In genomic region chr4:107018521-107018920, GRCm38 (mm10) we compare ENCODE assay signal across 9 mouse cellular contexts. TPM values are rescaled to one million over a fixed set of nuclear protein-coding genes. Genes with fewer than 3 reads are reported as not detected.
DNase-seq lines count a peak whose midpoint lies in the region; ATAC-seq and TF ChIP-seq lines count a peak whose summit lies in the region.
"Had no signal": no experiment of that assay in that cellular context is flagged by ENCODE, and none has a peak within 500 bp of the region (broad histone marks: within the 10 kb centered on the region; RNA-seq: fewer than 3 reads in every experiment).

No protein-coding gene starts in this region.

- H3K79me2 ChIP-seq in liver, adult 2 months (ENCODE audit: control insufficient read depth, insufficient read depth, low read length): peaks cover 47% of the 10 kb centered on the region; the same call in 1 of the 2 replicates

- 77% methylated on average over 3 of the region's 3 CpGs for WGBS in liver, adult 2 months
- 92% methylated on average over 3 of the region's 3 CpGs for WGBS in liver, embryonic 12.5 days (ENCODE audit: insufficient replicate concordance)
- 59% methylated on average over 3 of the region's 3 CpGs for WGBS in intestine, embryonic 16.5 days
- 57% methylated on average over 3 of the region's 3 CpGs for WGBS in kidney, embryonic 16.5 days

- DNase-seq in adrenal gland, postnatal 10 days: peak; percentile 36
- DNase-seq in adrenal gland, postnatal 25 days: no peak
- DNase-seq in liver, adult 2 months (ENCODE audit: extremely low read depth, low read depth, low spot score): no peak
- DNase-seq in skeletal muscle tissue, adult 2 months (ENCODE audit: low read depth, low spot score): peak; percentile 59

- H3K36me3 ChIP-seq in liver, adult 2 months (ENCODE audit: control insufficient read depth, insufficient read depth, low read length): no peaks in the 10 kb centered on the region
- H3K36me3 ChIP-seq in liver, embryonic 12.5 days: peaks cover 44% of the 10 kb centered on the region
- H3K36me3 ChIP-seq in intestine, embryonic 16.5 days (ENCODE audit: control insufficient read depth, insufficient read depth, low read length): no peaks in the 10 kb centered on the region
- H3K36me3 ChIP-seq in kidney, embryonic 16.5 days (ENCODE audit: insufficient read depth, low read length): no peaks in the 10 kb centered on the region

- peak overlapping the region; percentile 62 for H3K27ac ChIP-seq in liver, adult 2 months (replicated peaks; ENCODE audit: insufficient read depth, low read depth, low read length)
- no peak overlapping the region for H3K27ac ChIP-seq in liver, embryonic 12.5 days
- peak overlapping the region; percentile 14 for H3K27ac ChIP-seq in intestine, embryonic 16.5 days (ENCODE audit: low read length)
- no peak overlapping the region for H3K27ac ChIP-seq in kidney, embryonic 16.5 days (ENCODE audit: low read length)
- H3K27ac ChIP-seq: embryonic facial prominence, embryonic 12.5 days had no signal

- no peaks in the 10 kb centered on the region for H3K9me3 ChIP-seq in liver, embryonic 12.5 days (replicated peaks)
- no peaks in the 10 kb centered on the region for H3K9me3 ChIP-seq in intestine, embryonic 16.5 days (ENCODE audit: control insufficient read depth, low read length)
- no peaks in the 10 kb centered on the region for H3K9me3 ChIP-seq in kidney, embryonic 16.5 days (ENCODE audit: low read length)
- H3K9me3 ChIP-seq: embryonic facial prominence, embryonic 12.5 days had no signal

- H3K4me2 ChIP-seq in liver, embryonic 12.5 days: no peak overlapping the region
- H3K4me2 ChIP-seq in intestine, embryonic 16.5 days (ENCODE audit: low read depth, low read length): no peak overlapping the region
- no peak overlapping the region for H3K4me2 ChIP-seq in kidney, embryonic 16.5 days (replicated peaks; ENCODE audit: low read depth, low read length)
- H3K4me2 ChIP-seq: embryonic facial prominence, embryonic 12.5 days had no signal

- H3K4me3 ChIP-seq in liver, adult 2 months (ENCODE audit: insufficient read depth, low read depth, low read length): no peak overlapping the region
- no peak overlapping the region for H3K4me3 ChIP-seq in liver, embryonic 12.5 days
- H3K4me3 ChIP-seq in intestine, embryonic 16.5 days (ENCODE audit: low read length): no peak overlapping the region
- no peak overlapping the region for H3K4me3 ChIP-seq in kidney, embryonic 16.5 days (ENCODE audit: low read length)
- H3K4me3 ChIP-seq: embryonic facial prominence, embryonic 12.5 days had no signal

- no peak overlapping the region; the same call in 1 of the 2 replicates for H3K9ac ChIP-seq in liver, adult 2 months (ENCODE audit: low read depth, low read length)
- H3K9ac ChIP-seq in liver, embryonic 12.5 days: no peak overlapping the region
- H3K9ac ChIP-seq in intestine, embryonic 16.5 days (ENCODE audit: low read depth, low read length): peak overlapping the region; percentile 36; the same call in 1 of the 2 replicates
- H3K9ac ChIP-seq in kidney, embryonic 16.5 days (replicated peaks; ENCODE audit: low read length): no peak overlapping the region
- H3K9ac ChIP-seq: embryonic facial prominence, embryonic 12.5 days had no signal

- no peak for TF ChIP-seq POLR2A in liver, adult 2 months (IDR thresholded peaks at IDR 0.05; ENCODE audit: extremely low read depth, insufficient read depth, low read length)

- H3K27me3 ChIP-seq in liver, adult 2 months (ENCODE audit: control insufficient read depth, insufficient read depth, low read length): no peaks in the 10 kb centered on the region
- no peaks in the 10 kb centered on the region for H3K27me3 ChIP-seq in liver, embryonic 12.5 days (replicated peaks)
- no peaks in the 10 kb centered on the region for H3K27me3 ChIP-seq in intestine, embryonic 16.5 days (replicated peaks; ENCODE audit: control insufficient read depth, insufficient read depth, low read length)
- no peaks in the 10 kb centered on the region for H3K27me3 ChIP-seq in kidney, embryonic 16.5 days (ENCODE audit: insufficient read depth, low read length)
- H3K27me3 ChIP-seq: embryonic facial prominence, embryonic 12.5 days had no signal

- H3K4me1 ChIP-seq in liver, adult 2 months (ENCODE audit: control insufficient read depth, insufficient read depth, low read length): peaks cover 68% of the 10 kb centered on the region
- peaks cover 54% of the 10 kb centered on the region for H3K4me1 ChIP-seq in liver, embryonic 12.5 days
- H3K4me1 ChIP-seq in intestine, embryonic 16.5 days (ENCODE audit: control insufficient read depth, insufficient read depth, low read length): peaks cover 58% of the 10 kb centered on the region
- H3K4me1 ChIP-seq in kidney, embryonic 16.5 days (ENCODE audit: insufficient read depth, low read length): peaks cover 37% of the 10 kb centered on the region

- no peak for ATAC-seq in liver, embryonic 12.5 days
- no peak for ATAC-seq in intestine, embryonic 16.5 days
- ATAC-seq in frontal cortex, adult (ENCODE audit: low TSS enrichment): no peak
- no peak for ATAC-seq in kidney, embryonic 16.5 days (ENCODE audit: low FRiP score, low TSS enrichment)

- no peak for TF ChIP-seq CTCF in liver, adult 2 months (IDR thresholded peaks at IDR 0.05; ENCODE audit: low read depth, low read length)

RNA-seq across cellular contexts. Expression of gene Mrpl37, which starts 48.1 kb away (rescaled TPM):
- total RNA-seq in adrenal gland, postnatal 10 days (2021): 100 to 1,000 TPM in 1 of 2 experiments, 10 to 100 TPM in 1; 99.3 to 119 TPM
- 92.2 and 107 TPM in 2 replicates for total RNA-seq in adrenal gland, postnatal 25 days (2021)
- 16.7 and 20.3 TPM in 2 replicates for total RNA-seq in liver, adult 2 months (2014; rRNA removed)
- polyA plus RNA-seq in liver, adult 2 months (2012; rRNA removed): 51.8 and 51.9 TPM in 2 replicates
- 77.0 and 79.9 TPM in 2 replicates for polyA plus RNA-seq in liver, embryonic 12.5 days (2016; fragmentation: Nextera tagmentation; extraction: Ambion mirVana)
- 112 and 117 TPM in 2 replicates for polyA plus RNA-seq in intestine, embryonic 16.5 days (2015; fragmentation: Nextera tagmentation; extraction: Ambion mirVana)
- polyA plus RNA-seq in kidney, embryonic 16.5 days (2015; fragmentation: Nextera tagmentation; extraction: Ambion mirVana): 120 and 121 TPM in 2 replicates

RNA-seq across cellular contexts. Expression of gene Cyb5rl, which starts 48.3 kb away (rescaled TPM):
- 10 to 100 TPM; 14.8 to 20.1 TPM for total RNA-seq in adrenal gland, postnatal 10 days (2021)
- 18.7 and 29.8 TPM in 2 replicates for total RNA-seq in adrenal gland, postnatal 25 days (2021)
- total RNA-seq in liver, adult 2 months (2014; rRNA removed): 9.3 and 9.8 TPM in 2 replicates
- polyA plus RNA-seq in liver, adult 2 months (2012; rRNA removed): 10.7 and 11.0 TPM in 2 replicates
- 3.9 and 4.1 TPM in 2 replicates for polyA plus RNA-seq in liver, embryonic 12.5 days (2016; fragmentation: Nextera tagmentation; extraction: Ambion mirVana)
- polyA plus RNA-seq in intestine, embryonic 16.5 days (2015; fragmentation: Nextera tagmentation; extraction: Ambion mirVana): 7.2 and 7.7 TPM in 2 replicates
- polyA plus RNA-seq in kidney, embryonic 16.5 days (2015; fragmentation: Nextera tagmentation; extraction: Ambion mirVana): 13.4 and 14.4 TPM in 2 replicates

Comparison
In these comparisons a context has a peak if more than half of its experiments do, and no peak if none do; other contexts are left out.
1. DNase-seq: peak in adrenal gland, postnatal 10 days (single experiment) and skeletal muscle tissue, adult 2 months (single experiment); none in adrenal gland, postnatal 25 days (single experiment) and liver, adult 2 months (single experiment).
2. H3K27ac ChIP-seq: peak in liver, adult 2 months (single experiment) and intestine, embryonic 16.5 days (single experiment); none in liver, embryonic 12.5 days (single experiment) and kidney, embryonic 16.5 days (single experiment).